Mouse (Mus musculus): ENCODE data around the gene Cacul1. TPM values are rescaled to one million over a fixed set of nuclear protein-coding genes. Genes with fewer than 3 reads are reported as not detected.
"Not testable (repeated sequence)": the region's sequence is repeated elsewhere in the genome, so short reads cannot be mapped to it uniquely, and the experiment has no call there.

Cacul1 gene
- 10 to 100 TPM; 25.7 to 28.0 TPM for total RNA-seq (2021)

DNA sequence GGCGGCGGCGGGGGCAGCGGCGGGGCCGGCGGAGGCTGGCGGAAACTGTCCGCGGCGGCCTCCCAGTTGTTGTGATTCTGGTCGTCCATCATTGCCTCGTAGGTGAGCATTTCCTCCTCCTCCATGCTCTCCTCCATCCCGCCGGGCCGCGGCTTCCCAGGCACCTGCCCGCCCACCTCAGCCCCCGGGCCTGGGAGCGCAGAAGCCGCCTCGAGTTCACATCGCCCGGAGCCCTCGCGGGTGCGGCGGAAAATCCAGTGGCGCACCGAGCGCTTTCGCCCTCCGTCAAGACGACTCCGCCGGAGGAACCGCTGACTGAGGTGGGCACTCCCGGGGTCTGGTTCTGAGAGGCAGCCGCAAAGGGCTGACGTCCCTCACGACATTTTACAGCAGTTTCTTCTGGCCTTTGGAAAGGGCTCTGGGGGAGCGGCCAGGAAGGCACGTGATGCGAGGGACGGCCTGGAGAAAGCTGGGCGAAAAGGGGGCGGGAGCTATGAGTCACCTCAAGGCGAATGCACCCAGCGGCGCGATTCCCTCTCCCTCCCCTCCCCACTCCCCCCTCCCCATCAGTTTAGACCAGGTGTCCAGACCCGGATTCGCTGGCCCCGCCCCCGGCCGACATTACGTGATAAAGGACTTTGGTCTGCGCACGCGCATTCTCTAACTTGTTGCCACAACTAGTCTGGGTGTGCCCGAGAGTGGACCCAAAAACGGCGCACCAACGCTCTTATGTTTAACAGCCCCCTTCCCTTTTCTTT is at the start of gene Cacul1:
Gene Cacul1, minus strand, starts transcription at position 444 of the 758 bp plus-strand sequence.
- intact Hi-C loops (cut with DNase I) = loop anchor here (10.0 kb wide), 1 partner anchor 1236 kb away; the partner anchor contains the start of gene Pdzd8

DNA sequence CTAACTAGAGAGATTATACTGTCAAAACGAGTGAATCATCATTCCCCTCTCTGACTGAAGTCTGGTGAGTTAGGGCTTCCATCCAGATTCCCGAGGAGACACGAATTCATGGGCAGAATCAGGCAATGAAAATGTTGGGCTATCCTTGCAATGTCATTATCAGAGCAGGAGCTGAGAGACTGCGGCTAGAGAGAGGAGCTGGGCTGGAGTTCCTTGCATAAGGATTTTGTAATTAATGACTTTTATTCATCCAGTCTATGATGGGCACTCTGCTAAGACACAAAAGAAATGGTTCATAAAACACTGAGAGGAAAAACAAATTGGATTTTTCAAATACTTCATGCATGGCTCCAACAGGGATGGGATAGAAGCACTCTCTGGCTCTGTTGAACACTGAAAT is 38.6 kb upstream of the Cacul1 start:
- intact Hi-C loops (cut with DNase I) = loop anchor here (10.0 kb wide), 1 partner anchor 185 kb away; no protein-coding TSS in a partner anchor

More for the DNA sequence above, at the start of gene Cacul1:
- DNase-seq = peak; percentile 94 to 95

DNA sequence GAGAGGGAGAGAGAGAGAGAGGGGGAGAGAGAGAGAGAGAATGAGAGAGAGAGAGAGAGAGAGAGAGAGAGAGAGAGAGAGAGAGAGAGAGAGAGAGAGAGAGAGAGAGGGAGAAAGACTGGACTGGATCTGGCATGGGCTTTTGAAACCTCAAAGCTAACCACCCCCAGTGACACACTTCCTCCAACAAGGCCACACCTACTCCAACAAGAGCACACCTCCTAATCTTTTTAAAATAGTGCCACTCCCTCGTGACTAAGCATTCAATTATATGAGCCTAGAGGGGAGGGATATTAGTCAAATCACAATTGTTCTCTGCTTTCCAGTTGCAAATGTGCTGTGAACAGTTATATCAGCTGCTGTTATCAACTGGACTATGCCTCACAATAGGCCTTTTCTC is 36.2 kb upstream of the Cacul1 start:
- intact Hi-C loops (cut with DNase I) = loop anchor here (10.0 kb wide), 1 partner anchor 182 kb away; no protein-coding TSS in a partner anchor
- DNase-seq = no peak

More for the DNA sequence above, 38.6 kb upstream of the Cacul1 start:
- DNase-seq = no peak

DNA sequence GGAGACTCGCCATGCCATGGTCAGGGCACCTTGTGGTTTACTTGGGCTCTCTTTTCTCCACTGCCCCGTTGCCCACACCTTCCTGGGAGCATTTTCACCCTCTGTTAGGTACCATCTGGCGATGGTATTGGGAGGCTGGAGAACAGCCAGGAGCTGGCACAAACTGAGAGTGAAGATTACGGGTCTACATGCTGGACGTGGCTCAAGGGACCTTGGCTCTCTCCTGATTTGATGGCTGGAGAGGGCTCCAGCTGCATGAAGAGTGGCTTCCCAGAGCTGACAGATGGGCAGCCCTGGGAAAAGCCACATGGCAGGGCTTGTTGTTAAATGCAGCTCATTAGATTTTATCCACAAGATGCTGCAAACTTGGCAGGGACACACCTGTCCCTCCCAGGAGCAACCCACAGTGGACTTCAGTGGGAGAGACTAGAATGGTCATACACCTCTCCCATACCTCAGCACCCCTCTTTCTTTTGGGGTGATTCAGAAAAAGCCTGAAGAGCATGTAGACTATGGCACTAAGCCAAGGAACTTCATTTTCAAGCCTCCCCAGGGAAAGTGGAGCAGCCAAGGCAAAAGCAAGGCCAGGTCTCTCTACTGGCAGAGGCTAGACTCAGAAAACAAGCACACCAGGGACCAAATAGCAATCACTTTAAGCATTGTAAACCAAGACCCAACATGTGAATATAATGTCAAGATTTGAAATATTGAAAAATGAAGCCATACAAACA is 34.8 kb upstream of the Cacul1 start:
- peak; percentile 32 to 33 for DNase-seq
- intact Hi-C loops (cut with DNase I) = loop anchor here (10.0 kb wide), 1 partner anchor 181 kb away; no protein-coding TSS in a partner anchor

DNA sequence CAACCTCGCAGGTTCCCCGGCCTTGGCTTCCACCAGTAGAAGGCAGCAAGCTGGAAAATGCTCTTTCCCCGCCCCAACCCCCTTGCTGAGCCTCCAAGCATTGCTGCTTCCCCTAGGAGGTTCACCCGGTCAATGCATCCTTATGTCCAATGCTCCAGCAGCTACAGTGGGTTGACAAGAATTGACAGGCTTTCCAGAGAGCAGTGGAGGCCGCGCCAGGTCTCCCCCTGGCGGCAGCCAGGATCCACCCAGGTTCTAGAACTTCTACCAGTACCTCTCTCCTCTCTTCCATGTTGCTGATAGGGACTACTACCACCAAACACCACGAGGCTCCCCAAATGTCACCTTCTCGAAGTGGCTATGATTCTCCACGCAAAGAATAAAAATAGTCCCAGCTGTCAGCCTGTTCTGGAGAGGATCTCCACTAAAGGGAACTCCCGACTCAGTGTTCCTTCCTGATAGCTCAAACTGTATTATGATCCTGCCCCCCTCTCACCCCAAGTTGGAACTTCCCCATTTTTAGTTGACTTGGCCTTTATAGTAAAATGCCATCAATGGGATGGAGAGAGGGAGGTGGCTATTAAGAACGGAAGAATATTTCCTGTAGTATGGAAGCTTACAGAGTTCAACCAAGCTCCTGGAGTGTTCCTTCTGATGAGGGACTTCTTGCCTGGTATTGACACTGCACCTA is 30.8 kb upstream of the Cacul1 start:
- peak; percentile 5 for DNase-seq
- intact Hi-C loops (cut with DNase I) = loop anchor here (10.0 kb wide), 1 partner anchor 177 kb away; no protein-coding TSS in a partner anchor

DNA sequence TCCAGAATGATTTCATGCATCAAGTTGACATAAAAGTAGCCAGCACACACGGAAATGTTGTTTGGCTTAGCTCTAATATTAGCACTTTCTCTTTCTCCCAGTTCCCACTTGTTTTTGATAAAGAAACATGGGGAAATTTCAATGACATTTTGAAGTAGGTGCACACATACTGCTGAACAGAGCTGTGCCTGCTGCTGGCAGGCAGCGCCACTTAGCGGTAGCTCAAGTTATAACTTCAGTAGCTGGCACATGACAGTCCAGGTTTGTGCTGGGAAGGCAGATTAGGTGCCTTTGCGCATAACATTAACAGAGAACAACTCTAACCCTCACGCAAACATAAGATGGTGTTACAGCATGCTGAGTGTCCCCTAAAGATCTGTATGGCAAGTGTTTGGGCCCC is 27.9 kb upstream of the Cacul1 start:
- peak; percentile 36 to 51 for DNase-seq
- intact Hi-C loops (cut with DNase I) = loop anchor here (2.0 kb wide), 1 partner anchor 142 kb away; no protein-coding TSS in a partner anchor

DNA sequence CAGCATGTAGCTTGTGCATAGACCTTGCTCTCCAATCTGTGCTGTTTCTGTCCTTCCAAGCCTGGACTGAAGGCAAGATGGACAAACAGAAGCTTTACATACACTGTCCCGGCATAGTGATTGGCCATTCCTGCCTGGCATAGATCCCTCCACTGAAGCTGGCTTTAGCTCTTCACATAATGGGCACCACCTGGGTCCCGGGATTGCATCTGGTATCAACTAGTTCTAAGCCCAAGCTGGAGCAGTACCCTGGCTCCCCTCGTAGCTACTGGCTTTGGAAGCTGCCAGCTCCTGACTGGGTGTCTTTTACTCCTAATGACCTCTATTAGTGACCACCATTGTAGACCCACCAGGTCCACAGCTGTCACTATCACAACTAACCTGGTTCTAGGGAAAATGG is 22.8 kb upstream of the Cacul1 start:
- DNase-seq = no peak
- intact Hi-C loops (cut with DNase I) = no loop called here

DNA sequence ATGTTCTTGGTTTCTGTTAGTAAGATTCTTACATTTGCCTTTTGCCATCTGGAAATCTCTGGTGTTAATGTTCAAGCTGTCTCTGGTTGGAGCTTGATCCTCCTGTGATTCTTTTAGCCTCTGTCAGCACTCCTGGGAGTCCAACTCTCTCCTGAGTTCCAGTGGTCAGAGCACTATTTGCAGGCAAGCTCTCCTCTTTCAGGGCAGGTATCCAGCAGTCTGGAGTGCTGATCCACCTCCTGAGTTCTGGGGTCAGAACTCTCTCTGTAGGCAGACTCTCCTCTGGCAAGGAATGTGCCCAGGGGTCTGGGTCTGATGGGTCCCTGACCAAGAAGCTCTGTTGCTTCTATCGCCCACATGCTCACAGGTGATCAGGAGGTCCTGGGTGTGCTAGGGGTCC is 21.2 kb upstream of the Cacul1 start:
- intact Hi-C loops (cut with DNase I); DNase-seq: not testable (repeated sequence)

DNA sequence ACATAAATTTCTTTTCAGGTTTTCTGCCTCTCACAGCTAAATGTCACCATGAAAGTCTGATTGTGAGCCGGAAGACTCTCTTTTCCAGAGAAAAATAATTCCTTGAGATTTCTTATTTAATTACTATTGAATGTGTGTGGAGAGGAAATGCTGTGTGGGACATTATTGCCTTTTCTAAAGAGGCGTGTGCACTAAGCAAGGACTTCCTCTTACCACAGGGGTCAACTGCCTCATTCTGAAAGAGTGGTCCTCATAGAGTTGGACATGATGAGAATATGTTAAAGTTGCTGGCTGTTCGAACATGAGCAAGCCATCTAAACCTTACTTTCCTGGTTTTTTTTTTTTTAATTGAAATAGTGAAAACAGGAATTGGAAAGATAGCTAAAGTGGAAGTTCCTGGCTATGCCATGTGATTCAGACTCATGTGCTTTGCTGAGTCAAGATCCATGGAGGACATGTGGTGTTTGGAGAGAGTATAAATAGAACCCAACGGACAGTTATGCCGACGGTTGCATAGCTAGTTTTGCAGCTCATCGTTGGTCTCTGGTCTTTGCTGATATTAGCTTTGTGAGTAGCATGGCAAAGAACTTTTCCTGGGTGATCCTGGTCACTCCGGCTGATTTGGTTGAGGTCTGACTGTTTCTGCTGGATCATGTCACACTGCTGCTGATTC is 17.3 kb upstream of the Cacul1 start:
- no peak for DNase-seq

DNA sequence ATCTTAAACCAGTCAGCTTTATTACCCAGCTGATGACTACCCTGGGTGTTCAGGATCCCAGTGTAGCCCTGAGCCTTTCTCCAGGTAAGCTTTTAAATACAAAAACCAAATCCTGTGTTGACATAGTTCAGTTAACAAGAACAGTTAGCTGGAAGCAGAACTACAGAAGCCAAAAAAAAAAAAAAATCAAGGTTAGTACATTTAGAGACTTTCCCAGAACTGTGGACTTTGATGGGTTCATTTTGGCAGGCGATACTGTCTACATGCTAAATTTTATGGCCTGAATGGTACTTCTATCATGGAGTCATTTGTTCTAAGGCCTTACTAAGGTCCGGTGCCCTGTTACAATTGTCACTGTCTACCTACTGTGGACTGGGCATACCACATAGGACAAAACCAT is 8.8 kb upstream of the Cacul1 start:
- no peak for DNase-seq
- intact Hi-C loops (cut with DNase I) = loop anchor here (10.0 kb wide), 1 partner anchor 1245 kb away; the partner anchor contains the start of gene Pdzd8

More for the DNA sequence above, 17.3 kb upstream of the Cacul1 start:
- intact Hi-C loops (cut with DNase I) = no loop called here

DNA sequence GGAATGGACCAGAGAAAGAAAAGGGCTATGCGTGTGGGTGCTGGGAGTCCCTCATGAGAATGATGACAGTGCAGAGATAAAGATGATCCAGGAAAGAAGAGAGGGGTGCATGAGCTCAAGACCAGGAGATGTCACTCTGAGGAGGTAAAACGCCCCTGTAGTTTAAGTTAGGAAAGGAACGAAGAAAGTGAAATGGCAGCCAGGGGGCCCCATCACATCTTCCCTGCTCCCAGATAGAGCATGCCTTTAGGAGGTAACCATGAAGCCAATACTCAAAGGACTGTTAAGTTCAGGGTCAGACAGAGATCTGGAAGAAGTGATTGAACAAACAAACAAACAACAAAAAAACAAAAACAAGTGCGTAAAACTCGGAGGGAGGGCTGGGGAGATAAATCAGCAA is 5.8 kb upstream of the Cacul1 start:
- DNase-seq = no peak
- intact Hi-C loops (cut with DNase I) = loop anchor here (10.0 kb wide), 1 partner anchor 1242 kb away; the partner anchor contains the start of gene Pdzd8

DNA sequence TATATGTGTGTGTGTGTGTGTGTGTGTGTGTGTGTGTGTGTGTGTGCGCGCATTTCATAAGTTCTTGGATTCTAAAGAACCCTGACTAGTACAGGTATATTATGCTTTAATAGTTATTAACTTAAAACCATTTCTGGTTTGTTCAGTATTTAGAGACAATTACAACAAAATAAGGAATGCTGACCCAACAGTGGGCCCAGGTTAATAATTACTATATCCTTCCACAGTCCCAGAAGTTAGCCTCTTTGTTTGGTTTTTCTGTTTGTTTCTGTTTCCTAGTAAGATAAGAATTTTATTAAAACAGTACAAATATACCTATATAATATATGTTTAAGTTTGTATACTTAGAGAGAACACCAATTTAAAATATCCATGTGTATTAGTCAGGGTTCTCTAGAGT is 2.4 kb upstream of the Cacul1 start:
- intact Hi-C loops (cut with DNase I) = loop anchor here (10.0 kb wide), 1 partner anchor 1238 kb away; the partner anchor contains the start of gene Pdzd8
- no peak for DNase-seq

DNA sequence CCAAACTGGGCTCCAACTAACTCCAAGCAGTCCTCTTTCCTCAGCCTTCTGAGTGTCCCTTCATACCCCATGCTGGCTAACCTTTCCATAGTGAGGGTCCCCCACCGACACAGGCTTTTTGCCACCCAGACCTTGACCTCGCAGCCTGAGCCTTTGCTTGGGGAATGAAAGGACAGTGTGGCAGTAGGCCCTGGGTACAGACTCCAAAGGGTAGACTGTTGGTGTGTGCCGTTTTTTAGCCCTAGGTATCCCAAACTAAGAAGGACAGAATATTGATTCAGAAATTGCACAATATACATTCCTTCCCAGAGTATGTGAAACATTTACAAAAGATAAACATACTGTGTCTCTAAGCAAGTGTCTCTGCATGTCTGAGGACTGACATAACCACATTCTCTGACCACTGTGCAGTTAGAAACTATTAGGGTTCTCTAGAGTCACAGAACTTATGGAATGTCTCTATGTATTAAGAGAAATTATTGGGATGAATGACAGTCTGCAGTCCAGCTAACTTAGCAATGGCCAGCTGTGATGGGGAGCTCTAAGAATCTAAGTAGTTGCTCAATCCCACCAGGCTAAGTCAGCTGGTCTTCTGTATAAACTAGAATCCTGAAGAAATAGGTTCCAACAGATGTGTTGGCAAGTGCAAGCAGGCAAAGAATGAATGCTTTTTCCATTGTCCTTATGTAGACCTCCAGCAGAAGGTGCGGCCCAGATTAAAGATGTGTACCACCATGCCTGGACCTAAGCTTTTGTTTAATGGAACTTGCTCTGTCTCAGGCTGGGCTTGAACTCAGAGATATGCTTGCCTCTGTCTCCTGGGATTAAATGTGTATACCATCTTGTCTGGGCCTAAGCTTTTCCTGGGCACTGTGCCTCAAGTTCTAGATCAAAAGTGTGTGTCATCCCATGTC is 809 bp upstream of the Cacul1 start:
- intact Hi-C loops (cut with DNase I) = loop anchor here (10.0 kb wide), 1 partner anchor 1237 kb away; the partner anchor contains the start of gene Pdzd8
- DNase-seq = no peak

DNA sequence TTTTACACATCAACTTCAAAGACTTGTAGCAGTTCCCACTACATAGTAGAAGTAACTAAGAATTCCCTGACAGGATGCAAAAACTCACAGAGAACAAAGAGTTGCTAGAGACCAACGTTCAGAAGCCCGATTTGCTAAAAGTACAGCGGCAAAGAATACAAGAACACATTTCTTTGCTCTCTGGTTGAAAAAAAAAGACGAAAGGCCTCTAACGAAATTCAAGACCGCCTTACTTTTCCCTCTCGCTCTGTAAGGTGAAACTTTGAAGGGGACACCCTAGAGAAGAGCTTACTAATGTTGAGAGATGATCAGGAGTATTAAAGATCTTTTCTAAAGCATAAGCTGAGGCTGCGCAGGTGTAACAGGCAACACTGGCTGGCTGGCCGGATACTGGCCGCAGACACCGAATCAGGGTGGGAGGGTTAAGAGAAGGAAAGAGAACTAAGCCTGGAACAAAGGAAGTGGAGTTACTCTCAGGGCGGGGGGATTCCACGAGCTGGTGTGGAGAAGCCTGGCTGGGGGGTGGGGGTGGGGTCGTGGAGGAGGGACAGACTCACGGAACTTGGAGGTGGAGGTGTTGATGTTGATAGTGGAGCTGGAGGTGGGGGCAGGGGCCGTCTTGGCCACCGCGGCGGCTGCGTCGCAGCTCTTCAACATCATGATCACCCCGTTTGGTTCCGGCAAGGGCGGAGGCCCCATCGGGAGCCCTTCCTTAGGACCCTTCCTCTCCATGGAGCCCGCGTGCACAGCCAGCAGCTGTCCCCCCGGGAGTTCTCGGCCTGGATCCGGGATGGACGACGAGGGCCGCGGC is 849 bp downstream of the Cacul1 start:
- intact Hi-C loops (cut with DNase I) = loop anchor here (10.0 kb wide), 2 partner anchors 355 to 1235 kb away; partner anchors contain the start of genes Fam204a and Pdzd8
- no peak for DNase-seq

DNA sequence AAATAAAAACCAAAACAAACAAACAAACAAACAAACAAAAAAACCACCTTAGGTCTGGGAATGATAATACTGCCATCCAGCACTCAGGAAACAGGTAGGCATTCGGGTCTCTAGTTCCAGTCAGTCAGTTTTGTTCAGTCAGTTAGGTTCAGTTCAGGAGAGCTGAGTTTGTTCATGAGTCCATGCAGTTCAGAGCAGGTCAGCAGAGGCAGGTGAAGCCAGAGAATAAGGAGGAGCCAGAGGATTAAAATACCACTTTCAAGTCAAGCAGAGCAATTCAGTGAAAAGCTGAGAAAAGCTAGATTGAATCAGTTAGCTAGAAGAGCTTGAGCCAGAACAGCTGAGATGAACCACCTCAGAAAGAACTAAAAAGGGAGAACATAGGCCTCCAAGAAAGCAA is 4.1 kb downstream of the Cacul1 start:
- intact Hi-C loops (cut with DNase I) = loop anchor here (10.0 kb wide), 1 partner anchor 352 kb away; the partner anchor contains the start of gene Fam204a
- DNase-seq = no peak

DNA sequence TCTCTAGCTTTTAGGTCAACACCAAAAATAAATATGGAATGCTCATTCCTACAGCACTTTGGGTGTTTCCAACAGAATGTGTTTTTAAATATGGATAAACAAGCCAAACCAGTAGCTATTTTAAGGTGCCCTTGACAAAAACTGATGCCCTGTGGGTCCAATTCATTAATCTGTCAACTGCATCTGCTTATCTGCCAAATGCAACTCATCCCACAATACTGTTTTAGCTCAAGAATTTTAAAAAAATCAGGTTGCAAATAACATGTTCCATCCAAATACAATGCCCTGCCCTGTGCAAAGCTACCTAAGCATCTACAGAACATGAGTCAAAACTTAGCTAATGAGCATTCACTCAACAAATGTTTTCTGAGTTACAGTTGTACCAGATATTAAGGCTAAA is 20.3 kb downstream of the Cacul1 start:
- intact Hi-C loops (cut with DNase I) = no loop called here
- DNase-seq = no peak

DNA sequence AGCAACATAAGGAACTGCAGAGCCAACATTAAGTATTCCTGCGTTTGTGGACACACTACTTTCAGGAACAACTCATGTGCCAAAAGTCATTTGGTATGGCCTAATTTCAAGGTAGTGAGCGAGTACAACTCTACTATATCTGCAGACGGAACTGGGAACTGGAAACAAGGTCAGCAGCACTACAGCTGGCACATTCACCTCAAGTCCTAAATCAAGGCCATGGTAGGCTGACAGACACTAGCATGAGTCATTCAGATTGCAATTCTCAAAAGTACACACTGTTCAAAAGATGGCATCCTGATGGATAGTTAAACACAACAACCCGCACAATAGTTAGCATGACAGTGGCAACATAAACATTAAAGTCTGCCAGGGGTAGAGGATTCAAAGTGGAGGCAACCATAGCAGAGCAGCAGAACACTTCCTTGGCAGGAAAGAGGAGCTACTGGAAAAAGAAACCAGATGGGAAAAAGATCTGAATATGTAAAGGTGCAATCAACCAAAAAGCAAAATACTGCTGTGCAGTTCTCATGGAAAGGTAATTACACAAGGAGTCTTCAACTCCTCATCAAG is 25.9 kb downstream of the Cacul1 start:
- DNase-seq = no peak
- intact Hi-C loops (cut with DNase I) = loop anchor here (5.0 kb wide), 1 partner anchor 88 kb away; the partner anchor contains the start of gene Prlhr

All from heart, postnatal 36 days (tissue).